Mouse (Mus musculus): ENCODE results near the gene Foxi3. TPM values are rescaled to one million over a fixed set of nuclear protein-coding genes. Genes with fewer than 3 reads are reported as not detected.

Foxi3 gene
- 0.26 and 0.37 TPM in 2 replicates for polyA plus RNA-seq (2016; fragmentation: Nextera tagmentation; extraction: Ambion mirVana)

- DNase-seq (ENCODE audit: low spot score): peak; percentile 82
- no peak within 1 kb of the TSS for H3K27ac ChIP-seq (replicated peaks)
- H3K4me1 ChIP-seq: peaks cover 14% of the 10 kb centered on the region
- peak within 1 kb of the TSS; percentile 61 for H3K4me3 ChIP-seq
- no peaks in the 10 kb centered on the region for H3K9me3 ChIP-seq
- WGBS: under 1% methylated on average over 67 of the region's 67 CpGs
- H3K36me3 ChIP-seq (replicated peaks): no peaks in the 10 kb centered on the region
- peaks cover 92% of the 10 kb centered on the region for H3K27me3 ChIP-seq (replicated peaks; ENCODE audit: low read depth, poor library complexity, severe bottlenecking)
Observed at GRCm38 (mm10) chr6:70956285-70956912, at the start of gene Foxi3. TSS of gene Foxi3 (plus strand) at chr6:70956531.

- Histone ChIP-seq H3K4me1 (peaks cover 12% of the 10 kb centered on the region), H3K4me3 (no peak overlapping the region), H3K9me3 (no peaks in the 10 kb centered on the region), H3K36me3 (replicated peaks) (peaks cover 20% of the 10 kb centered on the region), H3K27me3 (replicated peaks; ENCODE audit: low read depth, poor library complexity, severe bottlenecking) (peaks cover 26% of the 10 kb centered on the region), H3K27ac (replicated peaks) (no peak overlapping the region)
- WGBS: 92% methylated on average over 7 of the region's 7 CpGs
- DNase-seq (ENCODE audit: low spot score): no peak
Observed at GRCm38 (mm10) chr6:70909572-70909971, 46.8 kb upstream of the Foxi3 start.

- no peak overlapping the region for H3K27ac ChIP-seq (replicated peaks)
- H3K9me3 ChIP-seq: no peaks in the 10 kb centered on the region
- peaks cover 17% of the 10 kb centered on the region for H3K36me3 ChIP-seq (replicated peaks)
- no peak overlapping the region for H3K4me3 ChIP-seq
- WGBS: 76% methylated on average over 4 of the region's 4 CpGs
- peaks cover 26% of the 10 kb centered on the region for H3K27me3 ChIP-seq (replicated peaks; ENCODE audit: low read depth, poor library complexity, severe bottlenecking)
- no peak for DNase-seq (ENCODE audit: low spot score)
- peaks cover 12% of the 10 kb centered on the region for H3K4me1 ChIP-seq
Observed at GRCm38 (mm10) chr6:70910285-70910684, 46.0 kb upstream of the Foxi3 start.

GRCm38 (mm10) chr6:70911668-70912395 is 44.5 kb upstream of the Foxi3 start:
- 11% methylated on average over 20 of the region's 20 CpGs for WGBS
- DNase-seq (ENCODE audit: low spot score): peak; percentile 28
- Histone ChIP-seq H3K4me1 (peaks cover 12% of the 10 kb centered on the region), H3K36me3 (replicated peaks) (peaks cover 1% of the 10 kb centered on the region), H3K27ac (replicated peaks) (no peak overlapping the region), H3K9me3 (no peaks in the 10 kb centered on the region), H3K4me3 (peak overlapping the region; percentile 33; the same call in 1 of the 2 replicates), H3K27me3 (replicated peaks; ENCODE audit: low read depth, poor library complexity, severe bottlenecking) (peaks cover 26% of the 10 kb centered on the region)

- Histone ChIP-seq H3K9me3 (no peaks in the 10 kb centered on the region), H3K27me3 (replicated peaks; ENCODE audit: low read depth, poor library complexity, severe bottlenecking) (peaks cover 26% of the 10 kb centered on the region), H3K4me3 (no peak overlapping the region), H3K36me3 (replicated peaks) (no peaks in the 10 kb centered on the region), H3K27ac (replicated peaks) (no peak overlapping the region), H3K4me1 (peaks cover 12% of the 10 kb centered on the region)
- DNase-seq (ENCODE audit: low spot score): no peak
- 70% methylated on average over 7 of the region's 7 CpGs for WGBS
Observed at GRCm38 (mm10) chr6:70912396-70912765, 44.0 kb upstream of the Foxi3 start.

- no peak for DNase-seq (ENCODE audit: low spot score)
- Histone ChIP-seq H3K27me3 (replicated peaks; ENCODE audit: low read depth, poor library complexity, severe bottlenecking) (0 out of 2 replicates have a peak, but pooled peaks cover 4% of the 10 kb centered on the region), H3K27ac (replicated peaks) (no peak within 1 kb of the TSS), H3K36me3 (replicated peaks) (no peaks in the 10 kb centered on the region), H3K4me3 (no peak within 1 kb of the TSS), H3K9me3 (no peaks in the 10 kb centered on the region), H3K4me1 (peaks cover 11% of the 10 kb centered on the region)
- WGBS: 91% methylated on average over 3 of the region's 3 CpGs
Observed at GRCm38 (mm10) chr6:70918827-70919226, 37.5 kb upstream of the Foxi3 start, which contains the start of gene Tex37. TSS of gene Tex37 (minus strand) at chr6:70918927.

GRCm38 (mm10) chr6:70921274-70922074 is 34.9 kb upstream of the Foxi3 start:
- peak; percentile 71 for DNase-seq (ENCODE audit: low spot score)
- Histone ChIP-seq H3K27me3 (replicated peaks; ENCODE audit: low read depth, poor library complexity, severe bottlenecking) (0 out of 2 replicates have a peak, but pooled peaks cover 4% of the 10 kb centered on the region), H3K27ac (replicated peaks) (peak overlapping the region; percentile 70), H3K4me1 (peaks cover 11% of the 10 kb centered on the region), H3K4me3 (peak overlapping the region; percentile 49), H3K9me3 (no peaks in the 10 kb centered on the region), H3K36me3 (replicated peaks) (no peaks in the 10 kb centered on the region)
- 1% methylated on average over 22 of the region's 22 CpGs for WGBS

- H3K4me3 ChIP-seq: no peak overlapping the region
- H3K9me3 ChIP-seq: no peaks in the 10 kb centered on the region
- H3K4me1 ChIP-seq: peaks cover 5% of the 10 kb centered on the region; the same call in 1 of the 2 replicates
- no peak overlapping the region for H3K27ac ChIP-seq (replicated peaks)
- no peaks in the 10 kb centered on the region for H3K36me3 ChIP-seq (replicated peaks)
- 86% methylated on average over 2 of the region's 2 CpGs for WGBS
- H3K27me3 ChIP-seq (replicated peaks; ENCODE audit: low read depth, poor library complexity, severe bottlenecking): no peaks in the 10 kb centered on the region
- DNase-seq (ENCODE audit: low spot score): no peak
Observed at GRCm38 (mm10) chr6:70931801-70932200, 24.5 kb upstream of the Foxi3 start.

- WGBS: 75% methylated on average over 7 of the region's 7 CpGs
Observed at GRCm38 (mm10) chr6:70953274-70953673, 3.1 kb upstream of the Foxi3 start.

GRCm38 (mm10) chr6:70954040-70954439 is 2.3 kb upstream of the Foxi3 start:
- no peak for DNase-seq (ENCODE audit: low spot score)
- no peak overlapping the region for H3K4me3 ChIP-seq
- H3K27me3 ChIP-seq (replicated peaks; ENCODE audit: low read depth, poor library complexity, severe bottlenecking): peaks cover 69% of the 10 kb centered on the region
- no peaks in the 10 kb centered on the region for H3K9me3 ChIP-seq
- H3K4me1 ChIP-seq: peaks cover 14% of the 10 kb centered on the region
- H3K27ac ChIP-seq (replicated peaks): no peak overlapping the region
- H3K36me3 ChIP-seq (replicated peaks): no peaks in the 10 kb centered on the region
- WGBS: 13% methylated on average over 6 of the region's 6 CpGs

More at GRCm38 (mm10) chr6:70953274-70953673, 3.1 kb upstream of the Foxi3 start:
- Histone ChIP-seq H3K4me3 (no peak overlapping the region), H3K27ac (replicated peaks) (no peak overlapping the region), H3K36me3 (replicated peaks) (no peaks in the 10 kb centered on the region), H3K9me3 (no peaks in the 10 kb centered on the region), H3K4me1 (peaks cover 14% of the 10 kb centered on the region), H3K27me3 (replicated peaks; ENCODE audit: low read depth, poor library complexity, severe bottlenecking) (peaks cover 61% of the 10 kb centered on the region)
- no peak for DNase-seq (ENCODE audit: low spot score)

GRCm38 (mm10) chr6:70955291-70955800 is 985 bp upstream of the Foxi3 start:
- no peaks in the 10 kb centered on the region for H3K9me3 ChIP-seq
- no peak overlapping the region for H3K27ac ChIP-seq (replicated peaks)
- H3K36me3 ChIP-seq (replicated peaks): no peaks in the 10 kb centered on the region
- no peak overlapping the region for H3K4me3 ChIP-seq
- H3K4me1 ChIP-seq: peaks cover 14% of the 10 kb centered on the region
- WGBS: 3% methylated on average over 14 of the region's 14 CpGs
- DNase-seq (ENCODE audit: low spot score): no peak
- H3K27me3 ChIP-seq (replicated peaks; ENCODE audit: low read depth, poor library complexity, severe bottlenecking): peaks cover 82% of the 10 kb centered on the region

GRCm38 (mm10) chr6:70955841-70956240 is 490 bp upstream of the Foxi3 start:
- Histone ChIP-seq H3K4me1 (peaks cover 14% of the 10 kb centered on the region), H3K27ac (replicated peaks) (no peak overlapping the region), H3K27me3 (replicated peaks; ENCODE audit: low read depth, poor library complexity, severe bottlenecking) (peaks cover 87% of the 10 kb centered on the region), H3K4me3 (peak overlapping the region; percentile 61), H3K9me3 (no peaks in the 10 kb centered on the region), H3K36me3 (replicated peaks) (no peaks in the 10 kb centered on the region)
- 2% methylated on average over 12 of the region's 12 CpGs for WGBS
- DNase-seq (ENCODE audit: low spot score): no peak

Measured in embryonic facial prominence, embryonic 10.5 days (tissue).